Mouse (Mus musculus) kidney, embryonic 15.5 days (tissue): ENCODE data around the gene Hadh. TPM values are rescaled to one million over a fixed set of nuclear protein-coding genes. Genes with fewer than 3 reads are reported as not detected.
A peak's percentile ranks its signal among the peaks of the same experiment; 100 is the strongest.

Experiments used
- ATAC-seq: fragments of 200-750 bp; cut with Nextera tagmentation; replicated peaks from 2 replicates; pipeline ENCODE4 v1.8.0; 2017; ENCODE audit warnings: moderate TSS enrichment; ENCODE audit not compliant: low FRiP score
- H3K27ac ChIP-seq: fragments of 300-500 bp; sonication (generic); 2 replicates; pipeline ENCODE4 v1.5.1; 2015; ENCODE audit warnings: mild to moderate bottlenecking, inconsistent platforms
- H3K27me3 ChIP-seq: fragments of 300-500 bp; sonication (generic); 2 replicates; pipeline ENCODE4 v1.6.1; 2015; ENCODE audit warnings: inconsistent platforms
- H3K36me3 ChIP-seq: fragments of 300-500 bp; sonication (generic); 2 replicates; pipeline ENCODE4 v1.6.1; 2015; ENCODE audit warnings: inconsistent platforms
- H3K4me1 ChIP-seq: fragments of 300-500 bp; sonication (generic); 2 replicates; pipeline ENCODE4 v1.6.1; 2015; ENCODE audit warnings: inconsistent platforms
- H3K4me2 ChIP-seq: fragments of 300-500 bp; sonication (generic); 2 replicates; pipeline ENCODE4 v1.6.1; 2015; ENCODE audit warnings: moderate library complexity, mild to moderate bottlenecking, inconsistent platforms
- H3K4me3 ChIP-seq: fragments of 300-500 bp; sonication (generic); replicated peaks from 2 replicates; pipeline ENCODE4 v1.5.1; 2015; ENCODE audit warnings: mild to moderate bottlenecking, inconsistent platforms
- H3K9ac ChIP-seq: fragments of 300-500 bp; sonication (generic); 2 replicates; pipeline ENCODE4 v1.6.1; 2015; ENCODE audit warnings: mild to moderate bottlenecking, inconsistent platforms
- H3K9me3 ChIP-seq: fragments of 300-500 bp; sonication (generic); replicated peaks from 2 replicates; pipeline ENCODE4 v1.6.1; 2016; ENCODE audit warnings: inconsistent platforms
- WGBS: fragments of 180-500 bp; shearing (Covaris S2); methylation state at CpG from one replicate; pipeline ENCODE4 v1.1.7; 2015; ENCODE audit warnings: mixed read lengths; 5-methylcytosine and 5-hydroxymethylcytosine counted together
- polyA plus RNA-seq: library from polyadenylated mRNA; unstranded; fragments of >200 nt; fragmentation: Nextera tagmentation; extraction: Ambion mirVana; gene quantifications from 2 replicates; pipeline ENCODE4 v1.2.1, GENCODE M21; 2015

The Hadh gene
- polyA plus RNA-seq, 1 experiment from 2014 or later, result 130 TPM

GRCm38 (mm10) chr3:131208265-131208891, 63.5 kb downstream of the Hadh start:
- no peak for ATAC-seq
- H3K36me3 ChIP-seq, result 0 out of 2 replicates have a peak, but pooled peaks cover 2% of the 10 kb centered on the region
- H3K4me1 ChIP-seq, result no peaks in the 10 kb centered on the region
- no peak overlapping the region for H3K27ac ChIP-seq
- H3K4me2 ChIP-seq, result no peak overlapping the region
- 74% methylated on average over 13 of the region's 13 CpGs for WGBS
- no peaks in the 10 kb centered on the region for H3K9me3 ChIP-seq
- H3K4me3 ChIP-seq, result no peak overlapping the region
- no peak overlapping the region for H3K9ac ChIP-seq
- H3K27me3 ChIP-seq, result no peaks in the 10 kb centered on the region

- 0 out of 2 replicates have a peak, but pooled peaks cover 2% of the 10 kb centered on the region for H3K36me3 ChIP-seq
- no peak overlapping the region for H3K4me3 ChIP-seq
- no peak overlapping the region for H3K4me2 ChIP-seq
- no peak overlapping the region for H3K9ac ChIP-seq
- H3K9me3 ChIP-seq, result no peaks in the 10 kb centered on the region
- ATAC-seq, result no peak
- H3K27me3 ChIP-seq, result no peaks in the 10 kb centered on the region
- H3K27ac ChIP-seq, result no peak overlapping the region
- no peaks in the 10 kb centered on the region for H3K4me1 ChIP-seq
- WGBS, result 81% methylated on average over 5 of the region's 5 CpGs
Measured at GRCm38 (mm10) chr3:131207846-131208245, 64.1 kb downstream of the Hadh start.

GRCm38 (mm10) chr3:131202311-131202710, 69.6 kb downstream of the Hadh start:
- Histone ChIP-seq H3K4me1 (peaks cover 11% of the 10 kb centered on the region), H3K4me2 (no peak overlapping the region), H3K9me3 (no peaks in the 10 kb centered on the region), H3K27me3 (no peaks in the 10 kb centered on the region), H3K9ac (no peak overlapping the region), H3K27ac (no peak overlapping the region), H3K36me3 (no peaks in the 10 kb centered on the region), H3K4me3 (no peak overlapping the region)
- WGBS, result 48% methylated on average over 7 of the region's 7 CpGs
- no peak for ATAC-seq

- Histone ChIP-seq H3K36me3 (no peaks in the 10 kb centered on the region), H3K9me3 (no peaks in the 10 kb centered on the region), H3K4me1 (peaks cover 11% of the 10 kb centered on the region), H3K27ac (no peak overlapping the region), H3K27me3 (no peaks in the 10 kb centered on the region), H3K9ac (no peak overlapping the region), H3K4me2 (no peak overlapping the region), H3K4me3 (no peak overlapping the region)
- ATAC-seq, result no peak
- 75% methylated on average over 20 of the region's 20 CpGs for WGBS
Measured at GRCm38 (mm10) chr3:131199590-131200288, 72.2 kb downstream of the Hadh start.

- Histone ChIP-seq H3K27me3 (no peaks in the 10 kb centered on the region), H3K9me3 (no peaks in the 10 kb centered on the region), H3K9ac (no peak overlapping the region), H3K4me2 (no peak overlapping the region), H3K27ac (no peak overlapping the region), H3K36me3 (no peaks in the 10 kb centered on the region), H3K4me3 (no peak overlapping the region), H3K4me1 (peaks cover 11% of the 10 kb centered on the region)
- ATAC-seq, result no peak
- WGBS, result 75% methylated on average over 3 of the region's 3 CpGs
Measured at GRCm38 (mm10) chr3:131198991-131199390, 72.9 kb downstream of the Hadh start.

GRCm38 (mm10) chr3:131196507-131197019, 75.3 kb downstream of the Hadh start:
- 82% methylated on average over 8 of the region's 8 CpGs for WGBS
- H3K9me3 ChIP-seq, result no peaks in the 10 kb centered on the region
- H3K9ac ChIP-seq, result no peak overlapping the region
- H3K27ac ChIP-seq, result no peak overlapping the region
- no peak overlapping the region for H3K4me2 ChIP-seq
- H3K4me3 ChIP-seq, result no peak overlapping the region
- no peaks in the 10 kb centered on the region for H3K36me3 ChIP-seq
- H3K27me3 ChIP-seq, result no peaks in the 10 kb centered on the region
- ATAC-seq, result no peak
- H3K4me1 ChIP-seq, result peaks cover 5% of the 10 kb centered on the region; the same call in 1 of the 2 replicates

- H3K4me1 ChIP-seq, result peaks cover 5% of the 10 kb centered on the region; the same call in 1 of the 2 replicates
- ATAC-seq, result no peak
- no peak overlapping the region for H3K4me2 ChIP-seq
- H3K27ac ChIP-seq, result no peak overlapping the region
- H3K9ac ChIP-seq, result no peak overlapping the region
- no peak overlapping the region for H3K4me3 ChIP-seq
- WGBS, result 81% methylated on average over 10 of the region's 10 CpGs
- no peaks in the 10 kb centered on the region for H3K27me3 ChIP-seq
- no peaks in the 10 kb centered on the region for H3K9me3 ChIP-seq
- H3K36me3 ChIP-seq, result no peaks in the 10 kb centered on the region
Measured at GRCm38 (mm10) chr3:131196050-131196449, 75.9 kb downstream of the Hadh start.

GRCm38 (mm10) chr3:131191454-131191853, 80.4 kb downstream of the Hadh start:
- ATAC-seq, result no peak
- H3K4me1 ChIP-seq, result 0 out of 2 replicates have a peak, but pooled peaks cover 6% of the 10 kb centered on the region
- WGBS, result 87% methylated on average over 7 of the region's 7 CpGs

GRCm38 (mm10) chr3:131190671-131191367, 81.1 kb downstream of the Hadh start:
- H3K4me2 ChIP-seq, result no peak overlapping the region
- WGBS, result 74% methylated on average over 19 of the region's 19 CpGs
- 0 out of 2 replicates have a peak, but pooled peaks have one; percentile 40 for ATAC-seq

More at GRCm38 (mm10) chr3:131191454-131191853, 80.4 kb downstream of the Hadh start:
- H3K27ac ChIP-seq, result no peak overlapping the region
- no peak overlapping the region for H3K9ac ChIP-seq
- H3K27me3 ChIP-seq, result no peaks in the 10 kb centered on the region
- H3K4me2 ChIP-seq, result no peak overlapping the region
- H3K9me3 ChIP-seq, result no peaks in the 10 kb centered on the region
- no peaks in the 10 kb centered on the region for H3K36me3 ChIP-seq
- no peak overlapping the region for H3K4me3 ChIP-seq

GRCm38 (mm10) chr3:131190239-131190638, 81.7 kb downstream of the Hadh start:
- H3K4me2 ChIP-seq, result no peak overlapping the region
- H3K9ac ChIP-seq, result no peak overlapping the region
- H3K9me3 ChIP-seq, result no peaks in the 10 kb centered on the region
- ATAC-seq, result no peak
- no peak overlapping the region for H3K27ac ChIP-seq
- H3K36me3 ChIP-seq, result no peaks in the 10 kb centered on the region
- H3K27me3 ChIP-seq, result no peaks in the 10 kb centered on the region
- H3K4me1 ChIP-seq, result 0 out of 2 replicates have a peak, but pooled peaks cover 6% of the 10 kb centered on the region
- H3K4me3 ChIP-seq, result no peak overlapping the region
- WGBS, result 49% methylated on average over 11 of the region's 11 CpGs

More at GRCm38 (mm10) chr3:131190671-131191367, 81.1 kb downstream of the Hadh start:
- Histone ChIP-seq H3K27ac (no peak overlapping the region), H3K4me3 (no peak overlapping the region), H3K27me3 (no peaks in the 10 kb centered on the region), H3K9ac (no peak overlapping the region), H3K36me3 (no peaks in the 10 kb centered on the region), H3K4me1 (0 out of 2 replicates have a peak, but pooled peaks cover 6% of the 10 kb centered on the region), H3K9me3 (no peaks in the 10 kb centered on the region)

- Histone ChIP-seq H3K27ac (no peak overlapping the region), H3K9me3 (no peaks in the 10 kb centered on the region), H3K4me2 (no peak overlapping the region), H3K4me1 (0 out of 2 replicates have a peak, but pooled peaks cover 10% of the 10 kb centered on the region), H3K36me3 (no peaks in the 10 kb centered on the region), H3K9ac (no peak overlapping the region), H3K27me3 (no peaks in the 10 kb centered on the region), H3K4me3 (no peak overlapping the region)
- ATAC-seq, result 0 out of 2 replicates have a peak, but pooled peaks have one; percentile 7
- 81% methylated on average over 5 of the region's 5 CpGs for WGBS
Measured at GRCm38 (mm10) chr3:131186193-131186592, 85.7 kb downstream of the Hadh start.
